Mouse (Mus musculus) cerebellum, adult (tissue): Measurements from ENCODE around the gene Wbp11.
A peak's percentile ranks its signal among the peaks of the same experiment; 100 is the strongest.

ENCODE experiments used
- ATAC-seq: cut with Nextera tagmentation; 2 replicates; pipeline ENCODE4 v1.9.2; 2017; ENCODE audit warnings: mild to moderate bottlenecking, moderate library complexity, mixed read lengths; ENCODE audit not compliant: insufficient number of reproducible peaks, low FRiP score, low TSS enrichment

Gene Wbp11

DNA sequence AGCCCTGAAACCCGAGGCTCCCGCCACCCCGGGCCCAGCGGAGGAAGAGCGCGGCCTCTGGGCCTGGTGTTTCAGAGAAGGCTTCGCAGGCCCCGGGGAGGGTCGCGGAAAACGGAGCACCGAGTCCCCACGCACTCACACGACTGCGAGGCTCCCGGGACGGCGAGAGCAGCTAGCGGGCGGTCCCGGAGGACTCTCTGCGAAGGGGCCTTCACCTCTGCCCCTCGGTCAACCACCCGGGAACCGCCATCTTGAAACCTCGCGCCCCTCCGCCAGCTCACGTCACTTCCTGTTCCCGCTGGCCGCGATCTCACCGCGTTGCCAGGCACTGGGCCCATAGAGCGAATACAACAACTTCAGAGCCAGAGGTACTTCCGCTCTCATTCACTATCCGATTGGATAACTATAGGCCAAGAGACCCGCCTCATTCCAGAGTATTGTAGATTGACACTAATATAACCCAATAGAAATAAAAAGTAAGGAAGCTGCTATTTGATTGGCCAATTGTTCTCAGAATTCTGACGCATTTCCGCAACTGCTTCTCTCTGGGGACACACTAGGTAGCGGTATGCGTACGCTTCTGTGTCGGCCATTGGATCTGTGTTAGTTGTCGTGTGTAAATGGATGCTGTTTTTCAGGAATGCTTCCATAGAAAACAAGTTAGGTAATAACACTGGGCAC is at the start of gene Wbp11:
Wbp11 (minus strand) TSS at position 353 of the 681 bp plus-strand sequence.
- peak; percentile 100 for ATAC-seq

DNA sequence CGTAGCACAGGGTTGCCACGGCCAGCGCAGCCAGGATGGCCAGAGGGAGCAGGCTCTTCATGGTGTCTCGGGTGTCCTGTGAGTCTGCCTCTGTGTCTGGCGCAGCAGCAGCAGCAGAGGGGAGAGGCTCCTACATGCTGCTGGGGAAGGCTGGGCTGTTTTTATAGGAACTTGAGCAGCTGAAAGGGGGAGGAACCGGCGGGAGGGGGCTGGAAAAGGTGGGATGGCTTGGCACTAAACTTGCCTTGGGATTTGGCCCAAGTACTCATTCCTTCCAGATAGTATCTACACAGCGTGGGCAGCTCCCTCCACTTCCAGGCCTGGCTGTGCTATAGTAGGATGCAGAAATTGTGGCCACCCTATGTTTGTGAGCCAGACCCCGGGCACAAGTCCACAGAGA is 47.6 kb upstream of the Wbp11 start, which contains the start of gene Mgp:
Mgp (minus strand) TSS at position 154 of the 400 bp plus-strand sequence.
- no peak for ATAC-seq

DNA sequence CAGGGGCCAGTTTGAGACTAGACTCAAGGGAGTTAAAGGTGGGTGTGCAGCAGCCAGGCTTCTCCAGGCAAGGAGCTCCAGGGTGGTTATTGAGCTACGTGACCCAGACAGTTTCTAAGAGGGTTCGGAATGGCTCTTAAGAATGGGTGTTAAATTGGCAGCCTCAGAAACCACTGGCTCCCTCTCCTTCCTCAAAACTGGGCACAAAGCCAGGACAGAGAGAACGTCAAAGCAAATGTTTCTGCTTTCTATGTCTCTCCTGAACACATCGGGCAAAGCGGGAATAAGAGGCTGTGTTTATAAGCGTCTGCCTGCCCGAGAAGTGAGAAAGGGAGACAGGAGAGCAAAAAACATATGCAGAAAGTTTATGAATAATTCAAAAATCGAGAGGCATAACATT is 46.6 kb upstream of the Wbp11 start:
- ATAC-seq, result no peak

DNA sequence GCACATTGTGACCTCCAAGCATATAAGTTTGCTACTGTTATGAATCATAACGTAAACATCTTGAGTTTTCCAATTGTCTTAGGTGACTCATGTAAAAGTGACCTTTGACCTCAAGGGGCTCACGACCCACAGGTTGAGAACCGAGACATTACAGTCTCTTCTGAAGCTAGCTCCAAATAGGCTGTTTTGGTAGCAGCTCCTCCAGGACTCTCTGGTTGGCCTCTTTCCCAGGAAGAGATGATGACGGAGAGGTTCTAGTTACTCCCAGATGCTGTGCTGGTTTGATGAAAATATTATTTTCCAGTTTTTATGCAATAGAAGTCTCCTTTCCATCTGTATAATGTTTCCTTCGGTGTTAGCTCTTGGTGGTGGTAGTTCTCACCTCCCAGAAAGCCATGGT is 40.9 kb upstream of the Wbp11 start:
- no peak for ATAC-seq

DNA sequence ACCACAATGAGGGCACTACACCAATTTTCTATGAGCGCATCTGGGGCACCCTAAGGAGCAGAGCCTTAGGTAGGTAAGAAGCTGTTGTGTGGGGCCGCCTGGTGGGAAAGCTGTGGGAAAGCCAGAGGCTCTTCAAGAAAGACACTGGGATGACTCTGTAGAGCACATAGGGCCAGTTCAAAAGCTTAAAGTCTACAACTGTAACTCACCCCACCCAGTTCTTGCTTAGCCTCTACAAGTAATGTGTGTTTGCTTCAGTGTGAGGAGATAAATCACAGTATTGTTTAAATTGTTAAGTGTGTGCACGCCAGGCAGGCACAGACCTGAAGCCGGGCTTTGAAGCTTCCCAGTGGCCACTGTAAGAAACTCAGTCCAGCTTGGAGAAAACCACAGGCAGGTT is 38.1 kb upstream of the Wbp11 start:
- ATAC-seq, result no peak

DNA sequence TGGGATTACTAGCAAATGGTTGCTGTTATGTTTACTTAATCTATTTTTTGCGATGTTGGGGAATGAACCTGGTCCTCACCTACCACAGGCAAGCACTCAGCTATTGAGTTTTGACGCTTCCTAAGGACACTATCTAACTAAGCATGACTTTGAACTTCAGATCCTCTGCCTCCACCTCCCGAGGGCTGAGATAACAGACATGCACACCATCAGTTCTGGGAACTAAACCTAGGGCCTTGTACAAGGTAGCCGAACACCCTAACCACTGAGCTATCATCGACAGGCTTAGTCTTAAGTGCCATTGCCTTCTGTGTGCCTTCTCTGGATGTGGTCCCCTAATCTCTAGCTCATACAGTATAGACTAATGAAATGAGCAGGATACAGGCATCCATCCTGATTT is 37.3 kb upstream of the Wbp11 start:
- no peak for ATAC-seq

DNA sequence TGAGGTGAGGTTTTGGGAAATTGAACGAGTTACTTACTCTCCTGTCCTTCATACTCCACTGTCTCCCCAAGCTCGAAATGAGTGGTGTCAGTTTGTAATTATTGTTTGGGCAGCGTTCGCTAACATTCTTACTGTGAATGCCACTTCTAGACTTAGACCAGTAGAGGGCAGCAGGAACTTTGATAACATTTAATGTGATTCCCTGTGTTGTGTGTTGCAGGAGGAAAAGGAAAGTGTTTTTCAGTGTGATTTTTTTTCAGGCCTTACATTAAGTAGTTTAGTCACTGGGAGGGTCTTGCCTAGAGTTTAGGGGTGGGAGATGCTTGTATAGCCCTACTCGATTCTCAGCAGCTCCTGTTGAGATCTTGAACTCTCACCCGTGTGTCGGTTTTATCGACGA is 33.0 kb upstream of the Wbp11 start:
- ATAC-seq, result peak; percentile 29; the same call in 1 of the 2 replicates

DNA sequence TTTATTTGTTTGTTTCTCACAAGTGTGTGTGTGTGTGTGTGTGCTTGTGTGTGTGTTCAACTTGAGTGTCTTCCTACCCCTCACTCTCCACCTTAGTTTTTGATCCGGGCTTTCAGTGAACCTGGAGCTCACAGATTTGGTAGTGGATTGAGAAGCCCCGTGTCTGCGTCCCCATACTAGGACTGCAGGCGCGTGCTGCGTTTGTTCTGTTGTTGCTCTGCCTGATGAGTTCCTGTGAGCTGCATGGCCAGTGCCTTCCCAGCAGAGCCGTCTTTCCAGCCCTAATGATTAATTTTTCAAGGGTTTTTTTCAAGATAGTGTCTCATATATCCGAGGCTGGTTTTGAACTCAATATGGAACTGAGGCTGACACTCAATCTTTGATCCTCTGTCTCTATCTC is 30.4 kb upstream of the Wbp11 start:
- no peak for ATAC-seq

DNA sequence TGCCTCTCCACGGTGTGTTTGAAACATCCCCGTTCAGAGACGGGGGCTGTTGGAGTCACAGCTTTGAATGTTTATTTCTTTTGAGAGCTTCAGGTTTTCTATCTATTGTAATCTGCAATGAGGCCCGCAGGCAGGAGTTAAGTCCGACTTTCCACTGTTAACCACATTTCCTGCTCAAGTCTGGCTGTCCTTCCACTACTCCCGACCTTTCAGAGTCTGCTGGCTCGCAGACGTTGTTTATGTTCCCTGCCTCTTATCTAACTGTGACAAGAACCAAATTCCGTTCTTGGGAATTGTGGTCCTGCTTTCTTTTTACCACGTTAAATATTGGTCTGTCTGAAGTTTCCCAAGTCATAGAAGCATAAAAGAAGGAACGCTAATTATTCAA is 29.8 kb upstream of the Wbp11 start:
- ATAC-seq, result no peak

DNA sequence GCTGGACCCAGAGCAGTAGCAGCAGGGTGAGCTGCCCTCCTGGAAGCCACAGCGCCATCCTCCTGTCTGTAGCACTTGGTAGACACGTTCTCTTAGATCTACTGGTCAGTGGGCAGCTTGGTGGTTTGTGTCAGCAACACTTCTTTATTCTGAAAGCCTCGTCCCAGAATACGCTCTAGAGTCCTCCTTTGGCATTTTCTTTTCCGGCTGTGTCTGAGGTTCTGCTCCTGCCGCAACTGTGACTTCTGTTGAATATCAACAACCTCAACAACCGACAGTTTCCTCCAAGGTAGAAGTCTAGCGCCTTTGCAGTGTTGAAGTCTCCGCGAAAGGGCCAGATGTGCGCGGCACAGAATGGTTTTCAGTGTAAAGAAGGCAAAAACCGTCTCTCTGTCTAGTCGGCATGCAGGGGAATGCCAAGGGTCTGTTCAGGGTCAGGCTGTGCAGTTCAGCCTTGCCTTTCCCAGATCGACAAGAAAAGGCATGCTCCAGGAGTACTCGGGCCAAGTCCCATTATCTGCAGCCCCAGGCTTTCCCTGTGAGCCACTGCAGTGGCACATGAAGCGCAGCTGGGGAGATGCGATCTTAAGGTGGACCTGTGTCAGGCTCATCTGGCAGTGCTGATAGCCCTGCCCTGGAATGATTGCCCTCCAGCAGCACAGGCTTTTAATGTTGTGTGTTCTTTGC is 29.3 kb upstream of the Wbp11 start, which contains the start of gene Art4:
Art4 (minus strand) TSS at position 548 of the 687 bp plus-strand sequence.
- no peak for ATAC-seq

DNA sequence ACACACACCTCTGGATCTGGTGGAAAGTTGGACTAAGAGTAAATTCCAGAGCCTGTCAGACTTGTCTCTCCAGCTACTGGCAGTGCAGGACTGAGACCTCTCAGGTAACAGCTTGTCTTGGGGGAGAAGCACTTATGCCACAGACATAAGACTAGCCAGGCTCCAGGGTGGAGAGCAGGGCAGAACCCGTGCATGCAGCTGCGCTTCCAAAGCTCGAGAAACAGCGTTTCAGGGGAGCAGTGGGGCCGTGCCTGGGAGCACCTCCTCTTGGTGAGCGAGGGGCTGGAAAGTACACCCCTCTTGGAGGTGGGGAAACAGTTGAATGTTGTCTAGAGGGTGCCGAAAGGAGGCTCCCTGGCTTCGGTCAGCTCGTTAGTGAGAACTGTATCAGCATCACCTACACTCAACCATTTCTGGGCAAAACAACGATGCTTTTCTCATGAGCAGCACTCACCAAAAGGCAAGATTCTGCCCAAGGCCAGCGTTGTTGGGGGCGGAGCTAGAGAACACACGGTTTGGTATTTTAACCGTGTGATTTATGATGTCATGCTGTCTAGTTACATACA is 28.1 kb upstream of the Wbp11 start:
- no peak for ATAC-seq

DNA sequence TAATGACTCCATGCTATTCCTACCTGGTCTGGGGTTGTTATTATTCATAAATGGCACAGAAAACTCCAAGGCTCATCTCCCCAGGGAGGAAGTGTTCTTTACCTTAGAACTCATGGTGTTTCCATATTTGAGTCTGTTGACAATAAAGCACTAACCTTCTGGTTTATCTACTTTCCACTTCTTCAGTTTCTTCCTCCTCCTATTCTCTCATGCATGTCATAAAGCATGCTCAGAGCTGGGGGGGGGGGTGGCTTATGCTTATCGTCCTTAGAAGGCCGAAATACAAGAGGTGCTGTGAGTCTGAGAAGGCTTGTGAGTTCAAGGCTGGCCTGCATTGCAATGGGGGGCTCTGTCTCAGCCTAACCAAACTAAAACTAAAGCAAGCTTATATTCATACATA is 27.1 kb upstream of the Wbp11 start:
- ATAC-seq, result no peak

DNA sequence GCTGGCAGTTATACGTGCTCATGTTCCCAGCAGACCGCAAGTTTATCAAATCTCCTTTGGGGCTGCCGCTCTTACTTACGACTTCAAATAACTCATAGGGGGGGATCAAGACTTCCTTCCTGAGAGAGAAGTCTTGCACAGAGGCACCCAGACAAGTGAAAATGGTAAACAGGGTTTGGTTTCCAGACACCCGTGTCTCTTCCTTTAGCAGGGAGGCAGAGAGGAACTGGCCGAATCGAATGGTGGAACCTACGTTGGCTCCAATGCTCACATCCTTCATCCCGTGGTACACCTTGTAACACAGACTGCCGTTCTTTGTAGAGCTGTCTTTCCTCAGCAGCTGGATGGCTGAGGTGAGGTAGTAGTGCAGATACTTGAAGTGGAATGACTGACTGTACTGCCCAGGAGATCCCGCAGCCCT is 26.3 kb upstream of the Wbp11 start:
- no peak for ATAC-seq

DNA sequence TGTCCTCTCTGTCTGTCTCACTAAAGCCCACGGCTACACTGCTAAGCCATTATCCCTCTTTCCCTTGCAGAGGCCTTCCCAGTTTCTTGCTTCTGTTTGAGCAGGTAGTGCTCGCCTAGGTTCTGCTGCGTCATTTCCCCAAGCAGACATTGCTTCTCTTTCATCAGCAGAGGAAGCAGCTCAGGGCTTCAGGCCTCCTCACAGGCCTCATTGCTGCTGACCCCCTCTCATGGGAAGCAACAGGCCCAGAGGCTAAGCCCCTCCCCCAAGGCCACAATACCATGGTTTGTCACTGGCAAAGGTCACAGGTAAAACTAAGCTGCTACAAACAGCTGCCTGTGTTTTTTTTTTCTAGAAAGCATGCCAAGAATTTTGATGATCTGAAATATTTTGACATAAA is 24.7 kb upstream of the Wbp11 start:
- ATAC-seq, result no peak

DNA sequence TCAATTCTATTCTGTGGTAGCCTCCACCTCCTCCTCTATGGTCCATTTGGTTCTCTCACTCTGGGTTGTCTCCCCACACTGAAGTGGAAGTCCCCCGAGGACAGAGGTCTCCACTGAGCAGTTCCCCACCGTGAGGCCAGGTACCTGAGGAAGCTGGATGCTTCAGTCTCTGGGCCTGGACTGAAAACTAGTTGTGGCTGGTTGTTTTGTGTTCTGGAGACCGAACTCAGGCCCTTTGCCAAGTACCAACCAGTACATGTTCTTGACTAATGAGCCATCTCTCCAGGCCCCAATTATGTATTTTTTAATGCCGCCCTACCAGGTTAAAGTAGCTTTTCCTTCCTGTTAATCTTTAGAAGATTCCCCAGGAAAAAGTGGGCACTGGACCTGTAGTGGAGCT is 24.3 kb upstream of the Wbp11 start:
- no peak for ATAC-seq

DNA sequence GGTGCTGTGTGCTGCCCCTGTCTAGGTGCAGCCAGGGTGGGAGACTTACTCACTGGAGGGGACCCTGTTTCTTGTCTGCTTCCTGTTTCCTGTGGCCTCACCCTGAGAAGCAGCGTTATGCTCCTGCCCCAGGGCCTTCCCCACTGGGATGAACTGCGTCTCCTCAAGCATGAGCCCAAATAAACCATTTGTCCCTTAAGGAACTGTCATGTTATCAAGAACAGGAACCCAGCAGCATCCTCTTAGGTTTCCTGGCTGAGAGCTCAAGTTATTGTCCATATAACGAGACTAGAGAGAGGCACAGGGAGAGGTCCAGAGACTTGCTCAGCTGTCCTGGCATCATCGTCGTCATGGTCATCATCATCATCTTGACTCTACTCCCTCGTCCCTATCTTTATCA is 22.2 kb upstream of the Wbp11 start:
- no peak for ATAC-seq

DNA sequence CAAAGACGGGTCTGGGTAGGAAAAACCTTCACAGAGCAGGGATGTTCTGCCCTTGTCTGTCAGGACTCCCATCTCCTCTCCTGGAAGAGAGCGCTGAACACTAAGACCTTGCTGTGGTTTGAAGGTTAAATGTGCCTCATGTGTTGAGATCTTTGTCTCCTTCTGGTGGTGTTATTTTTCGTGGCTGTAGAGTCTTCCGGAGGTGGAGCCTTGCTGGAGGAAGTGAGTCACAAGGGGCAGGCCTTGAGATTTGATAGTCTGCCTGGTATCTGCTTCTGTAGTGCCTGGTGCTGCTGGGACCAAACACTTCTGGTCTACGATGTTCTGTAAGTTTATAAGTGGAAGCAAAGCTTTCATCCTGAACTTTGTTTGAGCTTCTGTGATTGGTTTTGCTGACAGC is 20.9 kb upstream of the Wbp11 start:
- ATAC-seq, result no peak

DNA sequence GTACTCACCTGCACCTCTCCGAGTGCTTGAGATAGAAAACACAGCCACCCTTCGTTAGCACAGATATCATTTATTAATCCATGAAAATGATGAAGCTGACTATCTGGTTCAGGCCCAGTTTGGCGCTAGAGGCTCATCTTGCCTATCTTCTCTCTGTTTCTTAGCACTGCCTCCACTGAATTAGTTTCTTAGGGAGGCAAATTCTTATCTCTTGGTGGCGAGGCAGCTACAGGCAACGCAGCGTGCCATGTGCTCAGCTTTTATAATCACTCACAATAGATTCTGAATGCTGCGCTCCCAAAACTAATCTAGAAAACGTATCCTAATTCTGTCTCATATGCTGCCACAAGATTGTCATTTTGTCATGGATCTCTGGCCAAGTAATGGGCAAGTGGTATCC is 20.4 kb upstream of the Wbp11 start:
- ATAC-seq, result no peak

DNA sequence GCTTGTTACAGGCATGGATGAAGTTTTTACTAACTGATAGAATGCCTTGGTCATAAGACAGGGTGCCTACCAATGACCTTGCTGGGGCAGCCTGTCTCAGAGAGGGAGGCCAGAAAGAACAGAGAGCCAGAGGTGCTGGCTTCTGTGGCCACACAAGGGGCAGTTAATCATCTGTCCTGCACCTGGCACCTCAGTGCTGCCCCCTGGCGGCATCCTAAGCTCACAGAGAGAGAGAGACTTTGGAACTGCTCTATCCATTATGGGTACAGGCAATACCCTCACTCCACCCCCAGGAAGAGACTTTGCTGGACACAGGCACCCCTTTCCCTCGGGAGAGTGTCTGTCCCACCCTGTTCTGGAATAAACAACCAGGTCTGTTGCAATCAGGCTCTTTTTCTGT is 19.8 kb upstream of the Wbp11 start:
- no peak for ATAC-seq

DNA sequence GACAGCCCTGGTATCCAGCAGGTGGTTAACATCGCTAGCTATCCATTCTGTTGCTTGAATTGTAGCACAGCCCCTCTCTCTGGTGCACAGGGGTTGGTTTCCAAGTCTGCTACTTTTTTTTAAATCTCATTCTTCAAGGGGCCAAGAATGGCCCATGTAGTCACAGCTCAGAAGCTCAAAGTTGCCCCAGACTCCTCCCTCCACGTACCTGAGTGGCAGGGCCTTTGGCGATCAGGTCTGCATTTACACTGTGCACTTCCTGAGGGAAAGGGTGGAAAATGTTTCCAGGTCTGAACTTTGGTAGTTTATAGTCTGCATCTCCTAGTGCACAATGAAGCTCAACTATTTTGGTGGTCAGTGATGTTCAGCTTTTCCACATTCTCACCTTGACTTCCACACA is 19.2 kb upstream of the Wbp11 start:
- no peak for ATAC-seq

DNA sequence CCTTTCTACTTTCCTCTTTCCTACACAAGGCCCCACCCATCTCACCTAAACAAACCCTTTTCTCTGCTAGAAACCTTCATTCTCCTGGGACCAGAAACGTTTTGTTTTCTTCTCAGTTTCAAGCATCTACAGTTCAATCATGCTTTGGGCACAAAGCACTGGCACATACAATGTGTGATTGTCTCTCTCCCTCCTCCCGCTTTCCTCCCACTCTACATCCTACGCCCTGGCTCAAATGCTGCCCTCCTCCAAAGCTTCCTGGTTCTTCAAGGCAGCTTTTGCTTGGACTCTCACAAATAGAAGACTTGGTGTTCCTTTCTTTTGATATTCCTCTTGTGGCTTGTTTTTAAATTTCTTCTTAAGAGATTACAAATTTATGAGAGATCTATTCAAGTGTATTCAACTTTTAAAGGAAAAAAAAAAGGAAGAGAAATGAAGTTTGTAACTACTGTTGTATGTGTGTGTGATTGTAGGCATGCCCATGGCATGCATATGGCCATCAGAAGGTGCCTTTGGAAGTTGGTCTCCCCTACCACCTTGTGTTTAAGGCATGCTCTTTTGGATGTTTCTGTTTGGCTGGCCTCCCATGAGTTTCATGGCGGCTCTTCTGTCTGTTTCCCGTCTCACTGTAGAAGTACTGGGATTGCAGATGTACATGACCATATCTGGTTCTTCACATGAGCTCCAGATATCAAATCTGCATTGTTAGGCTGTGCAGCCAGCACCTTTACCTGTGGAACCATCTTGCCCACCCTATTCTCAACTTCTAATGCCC is 17.9 kb upstream of the Wbp11 start:
- no peak for ATAC-seq
